Comparison of ENCODE assay signal across 8 mouse cellular contexts in the genomic region with DNA sequence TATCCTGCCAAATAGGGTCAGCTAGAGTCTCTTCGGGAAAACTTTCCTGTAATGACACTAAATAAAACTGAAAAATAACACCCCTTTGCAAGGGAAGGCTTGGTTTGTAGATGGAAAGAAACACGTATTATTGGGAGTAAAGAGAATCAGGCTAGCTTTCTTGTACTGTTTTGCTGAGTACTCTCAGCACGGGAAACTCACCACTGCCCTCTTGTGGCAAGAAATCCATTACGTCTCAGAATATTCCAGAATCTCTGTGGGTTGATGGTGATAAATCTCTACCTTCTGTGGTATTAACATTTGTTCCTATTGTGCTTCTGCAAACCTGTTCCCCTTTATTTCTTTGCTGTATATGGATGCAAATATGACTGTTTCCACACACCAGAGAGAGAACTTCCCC.
DNase-seq lines count a peak whose midpoint lies in the region; ATAC-seq and TF ChIP-seq lines count a peak whose summit lies in the region.

No protein-coding gene starts in this region.

- H3K4me2 ChIP-seq in hindbrain, embryonic 11.5 days (replicated peaks; ENCODE audit: low read depth, low read length): no peak overlapping the region
- no peak overlapping the region for H3K4me2 ChIP-seq in hindbrain, embryonic 13.5 days

- H3K9ac ChIP-seq in hindbrain, embryonic 11.5 days (ENCODE audit: low read depth, low read length): no peak overlapping the region
- H3K9ac ChIP-seq in hindbrain, embryonic 13.5 days: no peak overlapping the region
- H3K9ac ChIP-seq in ES-E14 (ENCODE audit: insufficient read depth, low read depth, low read length, poor library complexity, severe bottlenecking): no peak overlapping the region

- H3K36me3 ChIP-seq in hindbrain, embryonic 11.5 days (ENCODE audit: control insufficient read depth, insufficient read depth, low read length): no peaks in the 10 kb centered on the region
- H3K36me3 ChIP-seq in hindbrain, embryonic 13.5 days: no peaks in the 10 kb centered on the region
- H3K36me3 ChIP-seq in ES-E14 (ENCODE audit: control insufficient read depth, insufficient read depth, low read length, poor library complexity, severe bottlenecking): no peaks in the 10 kb centered on the region

- 37% methylated on average over 4 of the region's 4 CpGs for WGBS in hindbrain, embryonic 11.5 days
- 35% methylated on average over 4 of the region's 4 CpGs for WGBS in hindbrain, embryonic 13.5 days

- no peaks in the 10 kb centered on the region for H3K27me3 ChIP-seq in hindbrain, embryonic 11.5 days (ENCODE audit: control insufficient read depth, insufficient read depth, low read length)
- H3K27me3 ChIP-seq in hindbrain, embryonic 13.5 days: no peaks in the 10 kb centered on the region

- no peaks in the 10 kb centered on the region for H3K4me1 ChIP-seq in hindbrain, embryonic 11.5 days (replicated peaks; ENCODE audit: control insufficient read depth, insufficient read depth, low read length)
- H3K4me1 ChIP-seq in hindbrain, embryonic 13.5 days (replicated peaks): peaks cover 4% of the 10 kb centered on the region; the same call in 1 of the 2 replicates
- no peaks in the 10 kb centered on the region for H3K4me1 ChIP-seq in ES-E14 (ENCODE audit: control insufficient read depth in 2 of 2, insufficient read depth in 2 of 2, low read length in 2 of 2, poor library complexity in 1 of 2)

- in situ Hi-C loops in ES-E14 (cut with MboI; ENCODE audit: low sequenced_read_pairs in 2 of 2, unreplicated experiment in 2 of 2): loop anchor here in 1 of 2 experiments (5.0 to 10.0 kb wide), 2 partner anchors 531 to 583 kb away; no protein-coding TSS in a partner anchor

- peak; percentile 80 for DNase-seq in hindbrain, embryonic 11.5 days (ENCODE audit: low spot score)
- peak; percentile 39 for DNase-seq in ES-E14 (ENCODE audit: low read depth, low spot score)
- peak; percentile 46 for DNase-seq in brain, embryonic 18.5 days (ENCODE audit: low read depth, low spot score)
- peak; percentile 13 to 58 for DNase-seq in frontal cortex, postnatal 10 days (ENCODE audit: low spot score in 2 of 2)
- DNase-seq in layer of hippocampus, postnatal 14 days (ENCODE audit: low spot score in 2 of 2): peak; percentile 58 to 78
- DNase-seq in neural tube, embryonic 10.5 days (ENCODE audit: extremely low spot score, low spot score): peak; percentile 44
- DNase-seq in ovary, postnatal 10 days (ENCODE audit: low spot score): no peak

- no peaks in the 10 kb centered on the region for H3K9me3 ChIP-seq in hindbrain, embryonic 11.5 days (ENCODE audit: control insufficient read depth, low read length)
- H3K9me3 ChIP-seq in hindbrain, embryonic 13.5 days: no peaks in the 10 kb centered on the region
- no peaks in the 10 kb centered on the region for H3K9me3 ChIP-seq in ES-E14 (ENCODE audit: control insufficient read depth, insufficient read depth, low read depth, low read length)

- no peak overlapping the region for H3K27ac ChIP-seq in hindbrain, embryonic 11.5 days (ENCODE audit: low read depth, low read length)
- H3K27ac ChIP-seq in hindbrain, embryonic 13.5 days: no peak overlapping the region
- no peak overlapping the region for H3K27ac ChIP-seq in ES-E14 (ENCODE audit: insufficient read depth, low read depth, low read length, poor library complexity, severe bottlenecking)

- ATAC-seq in hindbrain, embryonic 11.5 days (ENCODE audit: low FRiP score): no peak
- no peak for ATAC-seq in hindbrain, embryonic 13.5 days (ENCODE audit: low FRiP score)

- H3K4me3 ChIP-seq in hindbrain, embryonic 11.5 days (ENCODE audit: low read depth, low read length): no peak overlapping the region
- H3K4me3 ChIP-seq in hindbrain, embryonic 13.5 days: no peak overlapping the region
- no peak overlapping the region for H3K4me3 ChIP-seq in ES-E14 (ENCODE audit: insufficient read depth in 1 of 2, low read depth in 1 of 2, low read length in 2 of 2, poor library complexity in 1 of 2, severe bottlenecking in 1 of 2)

TF ChIP-seq in ES-E14, 5 proteins besides CTCF, POLR2A, EP300 and RAD21:
- no peak for TF ChIP-seq MAFK (IDR thresholded peaks at IDR 0.05; ENCODE audit: insufficient read depth, low read depth, low read length)
- TF ChIP-seq ZC3H11A (IDR thresholded peaks at IDR 0.05; ENCODE audit: borderline replicate concordance, low read depth, low read length): peak; percentile 55; the same call in 1 of the 2 replicates
- TF ChIP-seq ZNF384 (IDR thresholded peaks at IDR 0.05; ENCODE audit: low read depth, low read length): no peak
- no peak for TF ChIP-seq CHD2 (IDR thresholded peaks at IDR 0.05; ENCODE audit: low read depth, low read length)
- TF ChIP-seq HCFC1 (IDR thresholded peaks at IDR 0.05; ENCODE audit: borderline replicate concordance, insufficient read depth, low read length): no peak
